ENCODE assay signal across 9 mouse cellular contexts in genomic region chr14:26454851-26455250, GRCm38 (mm10).
DNase-seq lines count a peak whose midpoint lies in the region; ATAC-seq and TF ChIP-seq lines count a peak whose summit lies in the region.
"Had no signal": no experiment of that assay in that cellular context is flagged by ENCODE, and none has a peak within 500 bp of the region (broad histone marks: within the 10 kb centered on the region; RNA-seq: fewer than 3 reads in every experiment).

No protein-coding gene starts in this region.

- H3K4me1 ChIP-seq in hindbrain, embryonic 10.5 days (replicated peaks) = peaks cover 16% of the 10 kb centered on the region
- H3K4me1 ChIP-seq in hindbrain, postnatal 0 days (ENCODE audit: insufficient read depth, low read length) = no peaks in the 10 kb centered on the region
- H3K4me1 ChIP-seq: kidney, embryonic 15.5 days had no signal

- H3K4me2 ChIP-seq in hindbrain, postnatal 0 days (ENCODE audit: low read depth, low read length) = no peak overlapping the region
- H3K4me2 ChIP-seq: kidney, embryonic 15.5 days had no signal

- no peak for TF ChIP-seq CTCF in hindbrain, postnatal 0 days (IDR thresholded peaks at IDR 0.05; ENCODE audit: low read depth)

- peaks cover 19% of the 10 kb centered on the region for H3K36me3 ChIP-seq in hindbrain, embryonic 10.5 days
- no peaks in the 10 kb centered on the region; the same call in 1 of the 2 replicates for H3K36me3 ChIP-seq in hindbrain, postnatal 0 days (ENCODE audit: insufficient read depth, low read length)

- H3K9me3 ChIP-seq in hindbrain, embryonic 10.5 days = no peaks in the 10 kb centered on the region
- no peaks in the 10 kb centered on the region for H3K9me3 ChIP-seq in hindbrain, postnatal 0 days (ENCODE audit: low read length)
- H3K9me3 ChIP-seq: kidney, embryonic 15.5 days had no signal

- H3K4me3 ChIP-seq in hindbrain, embryonic 10.5 days = no peak overlapping the region
- H3K4me3 ChIP-seq in hindbrain, postnatal 0 days (ENCODE audit: low read length) = no peak overlapping the region
- H3K4me3 ChIP-seq: kidney, embryonic 15.5 days had no signal

- no peak overlapping the region for H3K9ac ChIP-seq in hindbrain, postnatal 0 days (replicated peaks; ENCODE audit: low read length)
- H3K9ac ChIP-seq: kidney, embryonic 15.5 days had no signal

- WGBS in hindbrain, embryonic 10.5 days = 55% methylated on average over 16 of the region's 16 CpGs
- 57% methylated on average over 16 of the region's 16 CpGs for WGBS in hindbrain, postnatal 0 days

- H3K27ac ChIP-seq in hindbrain, embryonic 10.5 days = peak overlapping the region; percentile 45; the same call in 1 of the 2 replicates
- no peak overlapping the region for H3K27ac ChIP-seq in hindbrain, postnatal 0 days
- H3K27ac ChIP-seq: kidney, embryonic 15.5 days had no signal

- no peaks in the 10 kb centered on the region for H3K27me3 ChIP-seq in hindbrain, embryonic 10.5 days (ENCODE audit: insufficient read depth, poor library complexity, severe bottlenecking)
- H3K27me3 ChIP-seq in hindbrain, postnatal 0 days (ENCODE audit: insufficient read depth, low read length) = no peaks in the 10 kb centered on the region
- H3K27me3 ChIP-seq: kidney, embryonic 15.5 days had no signal

- DNase-seq in hindbrain, embryonic 10.5 days (ENCODE audit: low spot score) = peak; percentile 19
- DNase-seq in hindbrain, postnatal 0 days (ENCODE audit: low spot score) = no peak
- DNase-seq in ZHBTc4 (ENCODE audit: low read depth, low spot score) = peak; percentile 58
- DNase-seq in liver = peak; percentile 62
- DNase-seq in lung, postnatal 36 days = peak; percentile 35
- no peak for DNase-seq in gastrocnemius, postnatal 25 days
- DNase-seq in right cerebral cortex, postnatal 14 days = no peak

- no peak for ATAC-seq in hindbrain, postnatal 0 days
- ATAC-seq: midbrain, embryonic 16.5 days had no signal

Comparison
In these comparisons a context has a peak if more than half of its experiments do, and no peak if none do; other contexts are left out.
1. DNase-seq: peak in hindbrain, embryonic 10.5 days (single experiment), ZHBTc4 (single experiment), liver (single experiment) and lung, postnatal 36 days (single experiment); none in hindbrain, postnatal 0 days (single experiment), gastrocnemius, postnatal 25 days (single experiment) and right cerebral cortex, postnatal 14 days (single experiment).